11 mouse cellular contexts compared by ENCODE assay signal in the genomic region with DNA sequence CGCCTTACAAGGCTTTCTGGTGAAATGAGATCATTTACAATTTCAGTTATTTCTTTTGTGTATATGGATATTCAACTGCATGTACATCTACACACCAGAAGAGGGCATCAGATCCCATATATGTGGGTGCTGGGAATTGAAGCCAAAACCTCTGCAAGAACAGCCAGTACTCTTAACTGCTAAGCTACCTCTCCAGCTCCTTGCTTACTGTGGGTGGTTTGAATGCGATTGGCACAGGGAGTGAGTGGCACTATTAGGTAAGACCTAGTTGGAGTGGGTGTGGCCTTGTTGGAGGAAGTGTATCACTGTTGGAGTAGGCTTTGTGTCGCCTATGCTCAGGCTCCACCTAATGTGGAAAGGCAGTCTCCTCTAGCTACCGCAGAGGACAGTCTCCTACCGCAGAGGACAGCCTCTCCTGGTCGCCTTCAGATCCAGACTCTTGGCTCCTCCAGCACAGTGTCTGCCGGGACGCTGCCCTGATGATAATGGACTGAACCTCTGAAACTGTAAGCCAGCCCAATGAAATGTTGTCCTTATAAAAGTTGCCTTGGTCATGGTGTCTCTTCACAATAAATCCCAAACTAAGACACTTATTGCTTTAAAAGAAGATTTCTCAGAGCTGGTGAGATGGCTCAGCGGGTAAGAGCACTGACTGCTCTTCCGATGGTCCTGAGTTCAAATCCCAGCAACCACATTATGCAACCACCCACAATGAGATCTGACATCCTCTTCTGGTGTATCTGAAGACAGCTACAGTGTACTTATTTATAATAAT. TPM values are rescaled to one million over a fixed set of nuclear protein-coding genes. Genes with fewer than 3 reads are reported as not detected.
DNase-seq lines count a peak whose midpoint lies in the region; ATAC-seq and TF ChIP-seq lines count a peak whose summit lies in the region.
"Had no signal": no experiment of that assay in that cellular context is flagged by ENCODE, and none has a peak within 500 bp of the region (broad histone marks: within the 10 kb centered on the region; RNA-seq: fewer than 3 reads in every experiment).

No protein-coding gene starts in this region.

- peak overlapping the region; percentile 100 for H3K27ac ChIP-seq in gastrocnemius, adult 2 months
- H3K27ac ChIP-seq in midbrain, postnatal 0 days (ENCODE audit: low read depth, low read length) = no peak overlapping the region
- no peak overlapping the region for H3K27ac ChIP-seq in midbrain, embryonic 16.5 days (ENCODE audit: low read length)
- H3K27ac ChIP-seq in embryonic facial prominence, embryonic 10.5 days (replicated peaks) = no peak overlapping the region
- H3K27ac ChIP-seq in thymus, adult 2 months (ENCODE audit: control insufficient read depth, insufficient read depth, low read length) = no peak overlapping the region

- H3K4me2 ChIP-seq in midbrain, postnatal 0 days (ENCODE audit: low read depth, low read length, poor library complexity, severe bottlenecking) = no peak overlapping the region
- no peak overlapping the region for H3K4me2 ChIP-seq in midbrain, embryonic 16.5 days (ENCODE audit: low read length)
- H3K4me2 ChIP-seq: intestine, embryonic 15.5 days had no signal

- DNase-seq in gastrocnemius, adult 2 months = peak; percentile 71
- no peak for DNase-seq in gastrocnemius, postnatal 36 days
- no peak for DNase-seq in midbrain, postnatal 0 days (ENCODE audit: low spot score)
- DNase-seq in lung, adult 2 months = no peak
- no peak for DNase-seq in embryonic facial prominence, embryonic 10.5 days (ENCODE audit: low spot score)
- DNase-seq in thymus, adult 2 months = no peak
- no peak for DNase-seq in kidney, adult 11 months
- DNase-seq: layer of hippocampus, postnatal 36 days had no signal

- peak; percentile 38; the same call in 1 of the 2 replicates for TF ChIP-seq POLR2A in lung, adult 2 months (IDR thresholded peaks at IDR 0.05; ENCODE audit: borderline replicate concordance, extremely low read depth, low read depth, low read length)
- no peak for TF ChIP-seq POLR2A in thymus, adult 2 months (IDR thresholded peaks at IDR 0.05; ENCODE audit: control insufficient read depth, extremely low read depth, insufficient read depth, low read length, poor library complexity)

- no peaks in the 10 kb centered on the region for H3K36me3 ChIP-seq in midbrain, postnatal 0 days (ENCODE audit: insufficient read depth, low read length)
- H3K36me3 ChIP-seq in midbrain, embryonic 16.5 days (ENCODE audit: control insufficient read depth, insufficient read depth, low read length) = no peaks in the 10 kb centered on the region
- H3K36me3 ChIP-seq in embryonic facial prominence, embryonic 10.5 days (replicated peaks) = peaks cover under 1% of the 10 kb centered on the region; the same call in 1 of the 2 replicates
- H3K36me3 ChIP-seq in thymus, adult 2 months (ENCODE audit: control insufficient read depth, insufficient read depth, low read length) = no peaks in the 10 kb centered on the region
- H3K36me3 ChIP-seq: intestine, embryonic 15.5 days had no signal

- no peak overlapping the region for H3K9ac ChIP-seq in midbrain, postnatal 0 days (replicated peaks; ENCODE audit: low read length, poor library complexity, severe bottlenecking)
- no peak overlapping the region for H3K9ac ChIP-seq in midbrain, embryonic 16.5 days (ENCODE audit: low read depth, low read length)
- H3K9ac ChIP-seq: intestine, embryonic 15.5 days had no signal

- no peaks in the 10 kb centered on the region for H3K9me3 ChIP-seq in midbrain, postnatal 0 days (ENCODE audit: low read length)
- no peaks in the 10 kb centered on the region for H3K9me3 ChIP-seq in midbrain, embryonic 16.5 days (replicated peaks; ENCODE audit: control insufficient read depth, low read length, poor library complexity, severe bottlenecking)
- no peaks in the 10 kb centered on the region for H3K9me3 ChIP-seq in embryonic facial prominence, embryonic 10.5 days
- H3K9me3 ChIP-seq: intestine, embryonic 15.5 days; megakaryocyte, embryonic 14.5 days had no signal

- no peak for ATAC-seq in midbrain, postnatal 0 days (ENCODE audit: low FRiP score)
- ATAC-seq in midbrain, embryonic 16.5 days = no peak
- ATAC-seq: intestine, embryonic 15.5 days had no signal

- H3K4me1 ChIP-seq in midbrain, postnatal 0 days (ENCODE audit: insufficient read depth, low read length) = 0 out of 2 replicates have a peak, but pooled peaks cover 4% of the 10 kb centered on the region
- H3K4me1 ChIP-seq in midbrain, embryonic 16.5 days (ENCODE audit: control insufficient read depth, insufficient read depth, low read length) = peaks cover 8% of the 10 kb centered on the region
- peaks cover 16% of the 10 kb centered on the region for H3K4me1 ChIP-seq in lung, adult 2 months (ENCODE audit: control insufficient read depth, insufficient read depth, low read length)
- peaks cover 31% of the 10 kb centered on the region for H3K4me1 ChIP-seq in embryonic facial prominence, embryonic 10.5 days
- peaks cover 5% of the 10 kb centered on the region for H3K4me1 ChIP-seq in thymus, adult 2 months (replicated peaks; ENCODE audit: control insufficient read depth, insufficient read depth, low read length)

- WGBS in midbrain, postnatal 0 days = 94% methylated on average over 10 of the region's 10 CpGs
- WGBS in midbrain, embryonic 16.5 days = 94% methylated on average over 10 of the region's 10 CpGs
- WGBS in lung, adult 2 months = 82% methylated on average over 10 of the region's 10 CpGs
- 91% methylated on average over 10 of the region's 10 CpGs for WGBS in embryonic facial prominence, embryonic 10.5 days
- 98% methylated on average over 10 of the region's 10 CpGs for WGBS in thymus, adult 2 months

- peak; percentile 62 for TF ChIP-seq CTCF in gastrocnemius, adult 2 months (IDR thresholded peaks at IDR 0.05)
- TF ChIP-seq CTCF in midbrain, postnatal 0 days (IDR thresholded peaks at IDR 0.05) = peak; percentile 43
- no peak for TF ChIP-seq CTCF in lung, adult 2 months (IDR thresholded peaks at IDR 0.05; ENCODE audit: insufficient read depth, low read length)
- no peak for TF ChIP-seq CTCF in thymus, adult 2 months (IDR thresholded peaks at IDR 0.05; ENCODE audit: borderline replicate concordance, control insufficient read depth, extremely low read depth, insufficient read depth, low read length, poor library complexity)

- intact Hi-C loops in gastrocnemius, adult 2 months (cut with DNase I) = loop anchor here (2.0 to 10.0 kb wide), 2 partner anchors 34 to 180 kb away; partner anchors contain the start of gene Lpin2
- intact Hi-C loops in gastrocnemius, postnatal 36 days (cut with DNase I) = loop anchor here (2.0 to 10.0 kb wide), 4 partner anchors 14 to 190 kb away; no protein-coding TSS in a partner anchor

- H3K4me3 ChIP-seq in gastrocnemius, adult 2 months = peak overlapping the region; percentile 11
- H3K4me3 ChIP-seq in midbrain, postnatal 0 days (ENCODE audit: low read depth, low read length) = no peak overlapping the region
- H3K4me3 ChIP-seq in midbrain, embryonic 16.5 days (ENCODE audit: low read depth, low read length) = no peak overlapping the region
- no peak overlapping the region for H3K4me3 ChIP-seq in lung, adult 2 months (replicated peaks; ENCODE audit: extremely low read depth, low read depth, low read length)
- H3K4me3 ChIP-seq in embryonic facial prominence, embryonic 10.5 days = no peak overlapping the region
- H3K4me3 ChIP-seq in thymus, adult 2 months (ENCODE audit: control insufficient read depth, insufficient read depth, low read length) = no peak overlapping the region
- H3K4me3 ChIP-seq: intestine, embryonic 15.5 days; megakaryocyte, embryonic 14.5 days had no signal

- no peaks in the 10 kb centered on the region for H3K27me3 ChIP-seq in midbrain, postnatal 0 days (ENCODE audit: insufficient read depth, low read length)
- H3K27me3 ChIP-seq in midbrain, embryonic 16.5 days (ENCODE audit: control insufficient read depth, insufficient read depth, low read depth, low read length) = no peaks in the 10 kb centered on the region
- H3K27me3 ChIP-seq in embryonic facial prominence, embryonic 10.5 days (replicated peaks; ENCODE audit: low read depth, poor library complexity, severe bottlenecking) = no peaks in the 10 kb centered on the region
- H3K27me3 ChIP-seq in thymus, adult 2 months (ENCODE audit: control insufficient read depth, insufficient read depth, low read length) = no peaks in the 10 kb centered on the region
- H3K27me3 ChIP-seq: intestine, embryonic 15.5 days; megakaryocyte, embryonic 14.5 days had no signal

RNA-seq across cellular contexts. Expression of gene Myl12a, which starts 1.7 kb away (rescaled TPM):
- total RNA-seq in gastrocnemius, adult 2 months (2021) = 100 to 1,000 TPM; 301 to 553 TPM
- total RNA-seq in gastrocnemius, postnatal 36 days (2021) = 100 to 1,000 TPM; 295 to 502 TPM
- total RNA-seq in midbrain, postnatal 0 days (2014; rRNA removed) = 39.9 and 40.9 TPM in 2 replicates
- polyA plus RNA-seq in midbrain, postnatal 0 days (2015; fragmentation: Nextera tagmentation; extraction: Ambion mirVana) = 65.3 and 65.7 TPM in 2 replicates
- 82.2 and 92.0 TPM in 2 replicates for polyA plus RNA-seq in midbrain, embryonic 16.5 days (2015; fragmentation: Nextera tagmentation; extraction: Ambion mirVana)
- 219 and 296 TPM in 2 replicates for polyA plus RNA-seq in lung, adult 2 months (2012; rRNA removed)
- polyA plus RNA-seq in embryonic facial prominence, embryonic 10.5 days (2016; fragmentation: Nextera tagmentation; extraction: Ambion mirVana) = 439 and 451 TPM in 2 replicates
- 121 and 144 TPM in 2 replicates for polyA plus RNA-seq in thymus, adult 2 months (2012; rRNA removed)

RNA-seq across cellular contexts. Expression of gene Myom1, which starts 1.9 kb away (rescaled TPM):
- total RNA-seq in gastrocnemius, adult 2 months (2021) = 1,000 to 10,000 TPM; 1,223 to 1,379 TPM
- total RNA-seq in gastrocnemius, postnatal 36 days (2021) = 1,000 to 10,000 TPM; 1,200 to 1,249 TPM
- 0.60 and 0.90 TPM in 2 replicates for total RNA-seq in midbrain, postnatal 0 days (2014; rRNA removed)
- polyA plus RNA-seq in midbrain, postnatal 0 days (2015; fragmentation: Nextera tagmentation; extraction: Ambion mirVana) = 0.66 and 1.2 TPM in 2 replicates
- polyA plus RNA-seq in midbrain, embryonic 16.5 days (2015; fragmentation: Nextera tagmentation; extraction: Ambion mirVana) = 1.3 and 1.4 TPM in 2 replicates
- polyA plus RNA-seq in lung, adult 2 months (2012; rRNA removed) = 6.3 and 18.6 TPM in 2 replicates
- polyA plus RNA-seq in embryonic facial prominence, embryonic 10.5 days (2016; fragmentation: Nextera tagmentation; extraction: Ambion mirVana) = 2.5 and 3.4 TPM in 2 replicates
- polyA plus RNA-seq in thymus, adult 2 months (2012; rRNA removed) = 1.9 and 6.8 TPM in 2 replicates

Comparison
In these comparisons a context has a peak if more than half of its experiments do, and no peak if none do; other contexts are left out.
1. CTCF ChIP-seq: peak in gastrocnemius, adult 2 months (single experiment) and midbrain, postnatal 0 days (single experiment); none in lung, adult 2 months (single experiment) and thymus, adult 2 months (single experiment).